Mouse (Mus musculus): ENCODE measurements around the gene Phf6.
"Not testable (repeated sequence)": the region's sequence is repeated elsewhere in the genome, so short reads cannot be mapped to it uniquely, and the experiment has no call there.

Phf6 gene

GRCm38 (mm10) chrX:52978576-52978975 lies 66.5 kb downstream of the Phf6 start:
- DNase-seq (ENCODE audit: low spot score in 2 of 2): no peak

- no peak for DNase-seq (ENCODE audit: low spot score in 2 of 2)
These were observed 69.3 kb downstream of the Phf6 start for GRCm38 (mm10) chrX:52981378-52981777.

GRCm38 (mm10) chrX:52987905-52988783 lies 76.1 kb downstream of the Phf6 start, which contains the start of gene Hprt:
Hprt (plus strand) TSS chrX:52988137.
- DNase-seq (ENCODE audit: low spot score in 2 of 2): peak; percentile 72 to 74

- not testable (repeated sequence) for DNase-seq (ENCODE audit: low spot score in 2 of 2)
These were observed 82.7 kb downstream of the Phf6 start for GRCm38 (mm10) chrX:52994726-52995125.

GRCm38 (mm10) chrX:53004887-53005286 lies 92.8 kb downstream of the Phf6 start:
- not testable (repeated sequence) for DNase-seq (ENCODE audit: low spot score in 2 of 2)

GRCm38 (mm10) chrX:53006062-53006461 lies 94.0 kb downstream of the Phf6 start:
- DNase-seq (ENCODE audit: low spot score in 2 of 2): no peak
